Mouse (Mus musculus) hindbrain, postnatal 0 days (tissue): ENCODE data around the gene Usf2. TPM values are rescaled to one million over a fixed set of nuclear protein-coding genes. Genes with fewer than 3 reads are reported as not detected.
"Not testable (repeated sequence)": the region's sequence is repeated elsewhere in the genome, so short reads cannot be mapped to it uniquely, and the experiment has no call there.

ENCODE experiments used
- ATAC-seq: fragments of 200-750 bp; cut with Nextera tagmentation; 2 replicates; pipeline ENCODE4 v1.8.0; 2017; ENCODE audit warnings: mild to moderate bottlenecking, moderate TSS enrichment, moderate library complexity
- DNase-seq: peaks from one replicate; pipeline ENCODE4 v3.0.0-alpha.2; 2015; ENCODE audit warnings: low spot score
- H3K27ac ChIP-seq: fragments of 300-500 bp; sonication (generic); 2 replicates; pipeline ENCODE4 v1.5.1; 2014; ENCODE audit warnings: mild to moderate bottlenecking
- H3K27me3 ChIP-seq: fragments of 300-500 bp; sonication (generic); 2 replicates; pipeline ENCODE4 v1.6.1; 2014; ENCODE audit warnings: low read length, mixed read lengths; ENCODE audit not compliant: insufficient read depth
- H3K36me3 ChIP-seq: fragments of 300-500 bp; sonication (generic); 2 replicates; pipeline ENCODE4 v1.6.1; 2014; ENCODE audit warnings: low read length, mixed read lengths; ENCODE audit not compliant: insufficient read depth
- H3K4me1 ChIP-seq: fragments of 300-500 bp; sonication (generic); 2 replicates; pipeline ENCODE4 v1.6.1; 2014; ENCODE audit warnings: antibody characterized with exemption, low read length, mixed read lengths; ENCODE audit not compliant: insufficient read depth
- H3K4me2 ChIP-seq: fragments of 300-500 bp; sonication (generic); 2 replicates; pipeline ENCODE4 v1.6.1; 2014; ENCODE audit warnings: low read depth, mild to moderate bottlenecking, low read length, moderate library complexity, mixed read lengths
- H3K4me3 ChIP-seq: fragments of 300-500 bp; sonication (generic); 2 replicates; pipeline ENCODE4 v1.5.1; 2014; ENCODE audit warnings: low read length
- H3K9ac ChIP-seq: fragments of 300-500 bp; sonication (generic); replicated peaks from 2 replicates; pipeline ENCODE4 v1.6.1; 2014; ENCODE audit warnings: mild to moderate bottlenecking, low read length, moderate library complexity, mixed read lengths
- H3K9me3 ChIP-seq: fragments of 300-500 bp; sonication (generic); 2 replicates; pipeline ENCODE4 v1.6.1; 2016; ENCODE audit warnings: low read length, mixed read lengths
- CTCF ChIP-seq: IDR thresholded peaks from 2 replicates; pipeline ENCODE4 v1.5.1; 2016; ENCODE audit warnings: antibody characterized with exemption, control low read depth, low read depth
- WGBS: fragments of 180-500 bp; shearing (Covaris S2); extraction: QIAGEN DNeasy Blood & Tissue Kit; methylation state at CpG from one replicate; pipeline ENCODE4 v1.1.7; 2014; 5-methylcytosine and 5-hydroxymethylcytosine counted together
- polyA plus RNA-seq: library from polyadenylated mRNA; unstranded; fragments of >200 nt; fragmentation: Nextera tagmentation; extraction: Ambion mirVana; gene quantifications from 2 replicates; pipeline ENCODE4 v1.2.1, GENCODE M21; 2015
- total RNA-seq: library from RNA; depleted of rRNA; stranded (reverse); fragments of >200 nt; gene quantifications from 2 replicates; pipeline ENCODE4 v1.2.3, GENCODE M21; 2014

Usf2 gene
- total and polyA plus RNA-seq, 2 experiments from 2014 or later, result 28.0 to 114 TPM

GRCm38 (mm10) chr7:30954971-30955520 lies 1.6 kb downstream of the Usf2 start:
- peak overlapping the region; percentile 86 for H3K4me2 ChIP-seq
- H3K9ac ChIP-seq, result peak overlapping the region; percentile 98; the same call in 1 of the 2 replicates
- ATAC-seq (no peak), DNase-seq (no peak)
- 80% methylated on average over 12 of the region's 12 CpGs for WGBS
- TF ChIP-seq CTCF, result no peak
- peaks cover 15% of the 10 kb centered on the region for H3K4me1 ChIP-seq
- peaks cover 31% of the 10 kb centered on the region for H3K36me3 ChIP-seq
- peak overlapping the region; percentile 74; the same call in 1 of the 2 replicates for H3K4me3 ChIP-seq
- H3K9me3 ChIP-seq, result no peaks in the 10 kb centered on the region
- H3K27ac ChIP-seq, result no peak overlapping the region
- no peaks in the 10 kb centered on the region for H3K27me3 ChIP-seq

DNA sequence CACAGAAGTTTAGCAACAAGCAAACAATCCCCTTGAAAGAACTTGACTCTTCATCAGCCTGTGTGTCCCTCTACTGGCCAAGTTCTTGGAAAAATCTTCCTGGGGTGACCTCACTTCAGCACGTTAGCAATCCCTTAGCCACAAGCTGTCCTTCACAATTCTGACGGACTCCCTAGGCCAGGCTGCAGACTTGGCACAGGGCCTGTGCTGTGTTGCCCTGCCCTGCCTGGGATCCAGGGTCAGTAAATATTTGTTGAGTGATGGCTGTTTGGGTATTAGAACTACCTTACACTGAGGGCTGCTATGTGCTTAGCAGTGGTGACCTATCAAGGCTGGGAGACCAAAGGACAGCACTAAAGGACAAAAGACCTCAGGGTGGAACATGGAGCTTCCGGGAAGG lies 2.6 kb downstream of the Usf2 start:
- TF ChIP-seq CTCF, result peak; percentile 24
- peaks cover 15% of the 10 kb centered on the region for H3K4me1 ChIP-seq
- no peak overlapping the region for H3K4me3 ChIP-seq
- no peaks in the 10 kb centered on the region for H3K9me3 ChIP-seq
- DNase-seq (no peak), ATAC-seq (no peak)
- H3K36me3 ChIP-seq, result peaks cover 31% of the 10 kb centered on the region
- H3K27ac ChIP-seq, result no peak overlapping the region
- H3K9ac ChIP-seq, result no peak overlapping the region
- no peak overlapping the region for H3K4me2 ChIP-seq
- WGBS, result 74% methylated on average over 3 of the region's 3 CpGs
- H3K27me3 ChIP-seq, result no peaks in the 10 kb centered on the region

DNA sequence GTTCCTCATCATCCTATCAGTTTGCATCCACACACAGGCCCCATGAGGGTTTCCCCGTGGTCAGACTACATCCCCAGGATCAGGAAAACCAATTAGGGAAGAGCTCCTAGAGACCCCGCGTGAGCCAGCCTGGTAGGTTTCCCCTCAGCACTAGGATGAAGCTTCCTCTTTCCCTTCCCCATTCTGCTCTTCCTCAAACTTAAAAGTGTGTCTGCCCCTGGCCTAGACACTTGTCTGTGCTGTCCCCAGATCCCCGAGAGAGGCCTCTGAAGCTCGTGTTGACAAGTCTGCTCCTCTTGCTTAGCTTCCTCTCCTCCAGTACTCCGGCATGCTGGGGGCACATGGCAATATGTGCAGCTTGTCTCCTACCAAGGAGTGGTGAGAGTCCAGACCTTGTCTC lies 3.1 kb downstream of the Usf2 start:
- no peak overlapping the region for H3K4me3 ChIP-seq
- H3K27ac ChIP-seq, result no peak overlapping the region
- 90% methylated on average over 6 of the region's 6 CpGs for WGBS
- no peak for TF ChIP-seq CTCF
- H3K4me2 ChIP-seq, result no peak overlapping the region
- DNase-seq (no peak), ATAC-seq (no peak)
- no peak overlapping the region for H3K9ac ChIP-seq
- H3K36me3 ChIP-seq, result peaks cover 31% of the 10 kb centered on the region
- H3K9me3 ChIP-seq, result no peaks in the 10 kb centered on the region
- H3K4me1 ChIP-seq, result peaks cover 13% of the 10 kb centered on the region
- H3K27me3 ChIP-seq, result no peaks in the 10 kb centered on the region

DNA sequence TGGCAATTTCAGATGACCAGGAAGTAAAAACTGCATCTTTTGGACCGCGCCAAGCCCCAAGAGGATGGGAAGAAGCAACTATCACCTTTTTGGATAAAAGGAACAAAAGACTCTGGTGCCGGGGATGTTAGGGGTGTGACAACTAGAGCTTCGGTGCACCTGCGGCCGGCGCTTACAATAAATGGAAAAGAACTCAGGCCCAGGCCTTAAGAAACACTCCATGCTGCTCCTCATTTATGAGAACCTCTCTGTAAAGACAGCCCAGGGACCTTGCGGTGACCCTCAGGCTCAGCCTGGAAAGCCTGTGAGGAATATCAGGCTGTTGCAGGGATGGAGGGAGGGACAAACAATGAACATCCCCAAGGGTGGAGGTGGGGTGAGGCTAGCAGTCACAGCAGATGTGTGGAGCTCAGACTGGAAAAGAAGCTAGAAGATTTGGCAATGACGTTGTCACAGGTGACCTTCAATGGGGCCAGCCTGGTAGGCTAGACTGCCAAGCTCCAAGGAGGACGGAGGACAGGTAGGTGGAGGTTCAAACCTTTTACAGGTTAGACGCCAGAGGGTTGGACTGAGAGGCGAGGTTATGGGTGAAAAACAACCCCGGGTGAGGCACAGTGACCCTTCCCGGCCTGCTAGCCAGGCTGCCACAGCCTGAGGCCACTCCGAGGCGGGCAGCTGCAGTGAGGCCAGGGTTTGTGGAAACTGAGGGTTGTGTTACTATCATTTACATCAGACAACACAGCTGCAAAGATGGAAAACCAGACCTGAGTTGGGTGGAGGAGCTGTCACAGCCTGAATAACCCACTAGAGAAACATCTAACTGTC lies 4.0 kb downstream of the Usf2 start:
- Histone ChIP-seq H3K4me1 (peaks cover 6% of the 10 kb centered on the region; the same call in 1 of the 2 replicates), H3K9ac (no peak overlapping the region), H3K36me3 (peaks cover 31% of the 10 kb centered on the region), H3K4me3 (no peak overlapping the region), H3K27me3 (no peaks in the 10 kb centered on the region), H3K4me2 (no peak overlapping the region), H3K9me3 (no peaks in the 10 kb centered on the region), H3K27ac (no peak overlapping the region)
- DNase-seq, result no peak
- TF ChIP-seq CTCF, result no peak
- no peak for ATAC-seq
- WGBS, result 96% methylated on average over 16 of the region's 16 CpGs

DNA sequence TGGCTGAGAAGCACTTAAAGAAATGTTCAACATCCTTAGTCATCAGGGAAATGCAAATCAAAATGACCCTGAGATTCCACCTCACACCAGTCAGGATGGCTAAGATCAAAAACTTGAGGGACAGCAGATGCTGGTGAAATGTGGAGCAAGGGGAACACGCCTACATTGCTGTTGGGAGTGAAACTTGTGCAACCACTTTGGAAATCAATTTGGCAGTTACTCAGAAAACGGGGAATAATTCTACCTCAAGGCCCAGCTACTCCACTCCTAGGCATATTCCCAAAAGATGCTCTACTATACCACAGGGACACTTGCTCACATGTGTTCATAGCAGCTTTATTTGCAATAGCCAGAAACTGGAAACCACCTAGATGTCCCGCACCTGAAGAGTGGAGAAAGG lies 6.7 kb downstream of the Usf2 start:
- peaks cover 31% of the 10 kb centered on the region for H3K36me3 ChIP-seq
- H3K4me1 ChIP-seq, DNase-seq, H3K27me3 ChIP-seq, H3K4me2 ChIP-seq, H3K4me3 ChIP-seq, H3K9ac ChIP-seq, H3K27ac ChIP-seq, H3K9me3 ChIP-seq, ATAC-seq: not testable (repeated sequence)
- 84% methylated on average over 3 of the region's 3 CpGs for WGBS

DNA sequence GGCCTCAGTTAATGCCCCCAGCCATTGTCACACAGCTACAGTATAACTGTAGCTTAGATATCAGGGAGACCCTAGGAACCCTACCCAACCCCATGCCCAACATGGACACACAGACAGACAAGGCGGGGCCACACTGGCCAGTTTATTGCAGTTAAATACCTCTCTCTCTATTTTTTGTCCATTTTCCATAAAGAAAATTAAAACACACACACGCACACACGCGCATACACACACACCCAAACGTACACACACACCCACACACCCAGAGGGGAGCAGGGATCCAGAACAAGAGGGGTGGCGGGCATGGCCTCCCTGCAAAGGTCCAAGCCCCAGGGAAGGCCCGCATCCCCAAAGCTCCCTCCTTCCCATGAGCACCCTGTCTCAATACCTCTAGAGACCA lies 10.7 kb downstream of the Usf2 start:
- no peak for ATAC-seq
- DNase-seq, result no peak

GRCm38 (mm10) chr7:30945466-30945865 lies 11.1 kb downstream of the Usf2 start:
- H3K9me3 ChIP-seq, H3K4me2 ChIP-seq, DNase-seq, H3K4me3 ChIP-seq, H3K36me3 ChIP-seq, H3K9ac ChIP-seq, H3K27me3 ChIP-seq, H3K27ac ChIP-seq, H3K4me1 ChIP-seq: not testable (repeated sequence)
- ATAC-seq, result peak; percentile 46; the same call in 1 of the 2 replicates
- 82% methylated on average over 7 of the region's 7 CpGs for WGBS

More for the DNA sequence above, 10.7 kb downstream of the Usf2 start:
- no peak overlapping the region for H3K9ac ChIP-seq
- no peak overlapping the region for H3K27ac ChIP-seq
- no peak overlapping the region for H3K4me2 ChIP-seq
- TF ChIP-seq CTCF, result no peak
- no peak overlapping the region for H3K4me3 ChIP-seq
- no peaks in the 10 kb centered on the region for H3K4me1 ChIP-seq
- WGBS, result 96% methylated on average over 7 of the region's 7 CpGs
- H3K36me3 ChIP-seq, result no peaks in the 10 kb centered on the region; the same call in 1 of the 2 replicates
- no peaks in the 10 kb centered on the region for H3K27me3 ChIP-seq
- H3K9me3 ChIP-seq, result no peaks in the 10 kb centered on the region

- not testable (repeated sequence) for H3K9ac ChIP-seq, DNase-seq, H3K4me1 ChIP-seq, H3K9me3 ChIP-seq, H3K27me3 ChIP-seq, ATAC-seq, H3K36me3 ChIP-seq, H3K4me2 ChIP-seq, H3K27ac ChIP-seq, H3K4me3 ChIP-seq
- 66% methylated on average over 2 of the region's 2 CpGs for WGBS
Observed at GRCm38 (mm10) chr7:30944706-30945105, 11.9 kb downstream of the Usf2 start.
